Mouse (Mus musculus): ENCODE data around the gene D930020B18Rik. TPM values are rescaled to one million over a fixed set of nuclear protein-coding genes. Genes with fewer than 3 reads are reported as not detected.

The D930020B18Rik gene
- polyA plus RNA-seq, 1 experiment from 2014 or later: 1.8 TPM

DNA sequence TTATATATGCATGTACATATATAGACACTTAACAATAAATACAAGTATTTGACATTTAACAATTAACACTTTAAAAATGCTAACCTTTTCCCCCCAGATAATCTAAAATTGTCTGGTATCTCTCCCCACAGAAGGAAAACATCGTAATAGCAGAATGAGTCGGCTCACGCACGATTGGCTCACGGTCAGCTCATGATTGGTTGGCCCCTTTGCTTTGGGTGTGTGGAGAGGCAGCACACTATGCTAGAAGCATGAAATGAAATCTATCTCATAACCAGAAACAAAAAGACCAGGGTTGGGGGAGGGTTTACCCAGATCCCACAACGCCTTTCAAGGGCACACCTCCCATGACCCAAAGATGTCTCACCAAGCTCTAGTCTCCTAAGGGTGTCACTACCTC is 63.5 kb downstream of the D930020B18Rik start:
- Histone ChIP-seq H3K4me1 (ENCODE audit: control insufficient read depth, insufficient read depth, low read length) (no peaks in the 10 kb centered on the region), H3K27me3 (ENCODE audit: control insufficient read depth, insufficient read depth, low read length) (no peaks in the 10 kb centered on the region), H3K4me2 (ENCODE audit: low read depth, severe bottlenecking) (no peak overlapping the region), H3K9me3 (ENCODE audit: control insufficient read depth, low read length) (no peaks in the 10 kb centered on the region), H3K27ac (replicated peaks; ENCODE audit: low read depth, low read length) (no peak overlapping the region), H3K9ac (ENCODE audit: low read length) (no peak overlapping the region), H3K36me3 (ENCODE audit: control insufficient read depth, insufficient read depth, low read length) (no peaks in the 10 kb centered on the region), H3K4me3 (ENCODE audit: low read depth, low read length) (no peak overlapping the region)
- ATAC-seq (ENCODE audit: insufficient number of reproducible peaks, low FRiP score, low TSS enrichment, low read depth) (no peak), DNase-seq (ENCODE audit: low spot score) (no peak)
- WGBS: 90% methylated on average over 6 of the region's 6 CpGs

DNA sequence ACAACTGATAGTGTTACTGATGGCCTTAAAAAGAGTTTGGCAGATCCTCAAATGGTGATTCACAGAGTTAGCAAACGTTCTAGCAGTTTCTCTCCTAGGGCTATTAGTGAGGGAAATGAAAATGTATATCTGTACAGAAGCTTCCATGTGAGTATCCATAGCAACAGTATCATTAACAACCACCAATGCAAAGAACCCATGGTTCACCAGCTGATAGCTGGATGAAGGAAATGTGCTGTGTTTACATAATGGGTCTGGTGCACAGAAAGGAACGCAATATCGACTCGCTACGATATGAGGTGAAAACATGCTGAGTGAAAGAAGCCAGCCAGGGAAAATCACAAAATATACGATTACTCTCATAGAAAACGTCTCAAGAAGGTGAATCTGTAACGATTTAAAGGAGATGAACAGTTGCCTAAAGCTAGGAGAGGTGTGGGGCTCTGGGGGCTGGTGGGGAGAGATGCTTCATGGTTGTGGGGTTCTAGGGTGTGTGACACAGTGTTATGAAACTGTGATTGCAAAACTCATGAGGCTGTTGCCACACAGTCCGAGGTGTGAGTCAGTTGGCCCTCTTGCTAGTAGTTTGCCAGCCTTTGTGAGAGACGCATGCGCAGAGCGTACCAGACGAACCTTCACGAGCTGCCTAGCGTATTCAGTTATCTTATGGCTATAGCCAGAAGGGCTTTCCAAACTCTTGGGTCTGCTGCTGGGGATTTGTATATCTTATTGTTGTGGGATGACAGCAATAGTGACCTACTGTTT is 64.2 kb downstream of the D930020B18Rik start:
- no peak overlapping the region for H3K4me2 ChIP-seq (ENCODE audit: low read depth, severe bottlenecking)
- no peak for ATAC-seq (ENCODE audit: insufficient number of reproducible peaks, low FRiP score, low TSS enrichment, low read depth)
- no peak overlapping the region for H3K9ac ChIP-seq (ENCODE audit: low read length)
- whole genome bisulfite sequencing: 90% methylated on average over 15 of the region's 15 CpGs
- no peaks in the 10 kb centered on the region for H3K36me3 ChIP-seq (ENCODE audit: control insufficient read depth, insufficient read depth, low read length)
- H3K4me3 ChIP-seq (ENCODE audit: low read depth, low read length): no peak overlapping the region
- no peak overlapping the region for H3K27ac ChIP-seq (replicated peaks; ENCODE audit: low read depth, low read length)
- no peaks in the 10 kb centered on the region for H3K9me3 ChIP-seq (ENCODE audit: control insufficient read depth, low read length)
- no peak for DNase-seq (ENCODE audit: low spot score)
- H3K27me3 ChIP-seq (ENCODE audit: control insufficient read depth, insufficient read depth, low read length): no peaks in the 10 kb centered on the region
- H3K4me1 ChIP-seq (ENCODE audit: control insufficient read depth, insufficient read depth, low read length): no peaks in the 10 kb centered on the region

DNA sequence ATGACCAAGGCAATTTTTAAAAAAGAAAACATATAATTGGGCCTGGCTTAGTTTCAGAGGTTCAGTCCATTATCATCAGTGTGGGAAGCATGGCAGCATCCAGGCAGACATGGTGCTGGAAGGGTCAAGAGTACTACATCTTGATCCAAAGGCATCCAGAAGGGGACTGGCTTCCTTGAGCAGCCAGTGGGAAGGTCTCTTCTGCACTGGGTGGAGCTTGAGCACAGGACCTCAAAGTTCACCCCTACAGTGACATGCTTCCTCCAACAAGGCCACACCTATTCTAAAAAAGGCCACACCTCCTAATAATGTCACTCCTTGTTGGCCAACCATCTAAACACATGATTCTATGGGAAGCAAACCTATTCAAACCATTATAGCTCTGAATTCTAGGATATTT is 75.5 kb downstream of the D930020B18Rik start:
- no peak overlapping the region for H3K4me3 ChIP-seq (ENCODE audit: low read depth, low read length)
- no peak overlapping the region for H3K27ac ChIP-seq (replicated peaks; ENCODE audit: low read depth, low read length)
- no peaks in the 10 kb centered on the region for H3K36me3 ChIP-seq (ENCODE audit: control insufficient read depth, insufficient read depth, low read length)
- no peak overlapping the region for H3K4me2 ChIP-seq (ENCODE audit: low read depth, severe bottlenecking)
- ATAC-seq (ENCODE audit: insufficient number of reproducible peaks, low FRiP score, low TSS enrichment, low read depth) (no peak), DNase-seq (ENCODE audit: low spot score) (no peak)
- H3K9ac ChIP-seq (ENCODE audit: low read length): no peak overlapping the region
- 0 out of 2 replicates have a peak, but pooled peaks cover 2% of the 10 kb centered on the region for H3K9me3 ChIP-seq (ENCODE audit: control insufficient read depth, low read length)
- H3K27me3 ChIP-seq (ENCODE audit: control insufficient read depth, insufficient read depth, low read length): no peaks in the 10 kb centered on the region
- no peaks in the 10 kb centered on the region for H3K4me1 ChIP-seq (ENCODE audit: control insufficient read depth, insufficient read depth, low read length)

DNA sequence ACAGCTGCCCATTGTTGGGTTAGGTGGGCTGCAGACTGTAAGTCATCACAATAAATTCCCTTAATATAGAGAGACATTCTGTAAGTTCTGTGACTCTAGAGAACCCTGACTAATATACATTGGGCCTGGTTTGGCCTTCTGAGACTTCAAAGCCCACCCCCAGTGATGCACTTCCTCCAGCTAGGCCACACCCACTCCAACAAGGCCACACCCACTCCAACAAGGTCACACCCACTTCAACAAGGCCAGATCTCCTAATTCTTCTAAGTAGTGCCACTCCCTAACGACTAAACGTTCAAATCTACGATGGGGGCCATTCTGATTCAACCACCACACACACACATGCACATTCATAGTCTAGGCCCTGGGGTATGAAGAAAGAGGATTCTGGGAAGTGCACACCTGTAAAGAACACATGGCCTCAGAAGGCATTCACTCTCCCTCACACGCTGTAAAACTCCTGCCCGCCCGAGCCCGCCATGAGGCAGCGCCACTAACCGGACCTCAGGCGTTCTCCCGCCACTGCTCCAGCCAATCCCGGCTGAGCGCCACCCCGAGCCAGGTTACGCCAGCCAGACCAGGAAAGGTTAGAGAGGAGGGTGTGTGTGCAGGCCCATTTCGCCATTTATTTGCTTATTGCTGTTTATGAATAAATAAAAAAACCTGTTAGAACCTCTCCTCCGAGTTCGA is 77.7 kb downstream of the D930020B18Rik start:
- DNase-seq (ENCODE audit: low spot score) (no peak), ATAC-seq (ENCODE audit: insufficient number of reproducible peaks, low FRiP score, low TSS enrichment, low read depth) (no peak)
- 91% methylated on average over 18 of the region's 18 CpGs for WGBS
- Histone ChIP-seq H3K4me2 (ENCODE audit: low read depth, severe bottlenecking) (no peak overlapping the region), H3K4me3 (ENCODE audit: low read depth, low read length) (no peak overlapping the region), H3K4me1 (ENCODE audit: control insufficient read depth, insufficient read depth, low read length) (no peaks in the 10 kb centered on the region), H3K27me3 (ENCODE audit: control insufficient read depth, insufficient read depth, low read length) (no peaks in the 10 kb centered on the region), H3K9ac (ENCODE audit: low read length) (no peak overlapping the region), H3K27ac (replicated peaks; ENCODE audit: low read depth, low read length) (no peak overlapping the region), H3K36me3 (ENCODE audit: control insufficient read depth, insufficient read depth, low read length) (no peaks in the 10 kb centered on the region), H3K9me3 (ENCODE audit: control insufficient read depth, low read length) (0 out of 2 replicates have a peak, but pooled peaks cover 2% of the 10 kb centered on the region)

DNA sequence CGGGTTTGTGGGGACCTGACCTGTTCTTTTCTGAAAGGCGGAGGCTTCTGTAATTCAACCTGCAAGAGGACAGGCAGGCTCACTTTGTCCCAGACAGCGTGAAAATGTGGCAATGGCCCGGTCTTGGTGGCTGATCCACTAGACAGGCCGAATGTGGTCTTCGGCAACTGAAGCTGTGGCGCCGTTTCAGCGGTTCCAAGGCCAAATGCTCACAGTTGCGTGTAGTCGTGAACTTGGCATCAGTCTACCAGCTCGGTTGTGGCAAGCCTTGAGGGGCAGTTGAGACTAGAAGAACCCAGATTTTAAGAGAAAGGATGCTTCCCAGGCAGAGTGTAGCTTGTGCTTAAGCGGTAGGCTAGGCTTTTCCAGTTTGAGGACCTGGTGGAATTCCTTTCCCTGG is 79.3 kb downstream of the D930020B18Rik start:
- Histone ChIP-seq H3K36me3 (ENCODE audit: control insufficient read depth, insufficient read depth, low read length) (no peaks in the 10 kb centered on the region), H3K27me3 (ENCODE audit: control insufficient read depth, insufficient read depth, low read length) (no peaks in the 10 kb centered on the region), H3K9ac (ENCODE audit: low read length) (no peak overlapping the region), H3K27ac (replicated peaks; ENCODE audit: low read depth, low read length) (no peak overlapping the region), H3K4me1 (ENCODE audit: control insufficient read depth, insufficient read depth, low read length) (no peaks in the 10 kb centered on the region), H3K4me3 (ENCODE audit: low read depth, low read length) (no peak overlapping the region), H3K9me3 (ENCODE audit: control insufficient read depth, low read length) (0 out of 2 replicates have a peak, but pooled peaks cover 2% of the 10 kb centered on the region), H3K4me2 (ENCODE audit: low read depth, severe bottlenecking) (no peak overlapping the region)
- DNase-seq (ENCODE audit: low spot score) (no peak), ATAC-seq (ENCODE audit: insufficient number of reproducible peaks, low FRiP score, low TSS enrichment, low read depth) (no peak)
- WGBS: 94% methylated on average over 13 of the region's 13 CpGs

DNA sequence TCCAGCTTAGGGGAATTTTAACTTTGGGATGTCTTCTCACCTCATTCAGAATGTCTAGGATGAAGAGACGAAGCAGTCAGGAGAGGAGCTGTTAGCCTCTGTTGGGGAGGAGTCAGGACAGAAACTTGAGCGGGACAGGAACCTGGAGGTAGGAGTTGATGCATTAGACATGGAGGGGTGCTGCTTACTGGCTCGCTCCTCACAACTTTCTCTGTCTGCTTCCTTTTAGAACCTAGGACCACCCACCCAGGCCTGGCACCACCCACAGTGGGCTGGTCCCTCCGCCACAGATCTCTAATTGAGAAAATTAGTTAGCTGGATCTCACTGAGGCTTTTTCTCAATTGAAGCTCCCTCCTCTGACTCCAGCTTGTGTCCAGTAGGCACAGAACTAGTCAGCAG is 85.1 kb downstream of the D930020B18Rik start:
- 65% methylated on average over 4 of the region's 4 CpGs for WGBS
- no peak overlapping the region for H3K4me2 ChIP-seq (ENCODE audit: low read depth, severe bottlenecking)
- H3K4me3 ChIP-seq (ENCODE audit: low read depth, low read length): no peak overlapping the region
- no peaks in the 10 kb centered on the region for H3K4me1 ChIP-seq (ENCODE audit: control insufficient read depth, insufficient read depth, low read length)
- no peak overlapping the region for H3K27ac ChIP-seq (replicated peaks; ENCODE audit: low read depth, low read length)
- H3K36me3 ChIP-seq (ENCODE audit: control insufficient read depth, insufficient read depth, low read length): no peaks in the 10 kb centered on the region
- no peak overlapping the region for H3K9ac ChIP-seq (ENCODE audit: low read length)
- no peak for DNase-seq (ENCODE audit: low spot score)
- no peaks in the 10 kb centered on the region for H3K27me3 ChIP-seq (ENCODE audit: control insufficient read depth, insufficient read depth, low read length)
- no peaks in the 10 kb centered on the region for H3K9me3 ChIP-seq (ENCODE audit: control insufficient read depth, low read length)
- no peak for ATAC-seq (ENCODE audit: insufficient number of reproducible peaks, low FRiP score, low TSS enrichment, low read depth)

DNA sequence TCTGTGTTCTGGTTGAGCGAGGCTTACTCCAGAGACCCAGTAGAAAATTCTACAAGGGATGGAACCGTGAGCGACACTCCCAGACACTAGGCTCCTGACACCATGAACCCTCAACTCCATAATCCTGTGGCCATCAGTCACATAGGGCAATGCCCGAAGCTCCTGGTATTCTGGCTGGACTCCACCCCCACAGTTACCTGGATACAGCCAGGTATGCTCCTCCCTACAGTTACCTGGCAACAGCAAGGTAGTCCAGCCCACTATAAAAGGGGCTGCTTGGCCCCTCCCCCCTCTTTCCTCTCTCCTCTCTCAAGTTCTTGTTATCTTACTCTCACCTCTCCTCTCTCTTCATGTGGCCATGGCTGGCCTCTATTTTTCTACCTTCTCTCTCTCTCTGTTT is 85.8 kb downstream of the D930020B18Rik start:
- DNase-seq (ENCODE audit: low spot score): no peak
- no peaks in the 10 kb centered on the region for H3K4me1 ChIP-seq (ENCODE audit: control insufficient read depth, insufficient read depth, low read length)

DNA sequence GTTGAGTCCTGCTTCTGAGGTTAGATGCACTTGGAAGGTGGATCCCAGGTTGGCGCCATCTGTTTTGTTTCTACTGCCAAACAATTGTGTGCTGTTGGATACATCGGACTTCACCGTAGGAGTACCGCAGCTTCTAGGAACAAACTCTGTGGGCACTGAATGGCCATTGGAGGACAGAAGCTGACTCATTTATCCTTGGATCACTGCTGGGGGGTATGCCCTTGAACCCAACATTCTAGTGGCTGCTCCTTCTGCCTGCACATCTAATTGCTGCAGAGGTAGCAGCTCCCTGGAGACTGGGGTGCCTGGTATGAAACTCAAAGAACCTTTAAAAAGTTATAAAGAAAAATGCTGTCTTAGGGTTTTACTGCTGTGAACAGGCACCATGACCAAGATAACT is 86.8 kb downstream of the D930020B18Rik start:
- 96% methylated on average over 4 of the region's 4 CpGs for WGBS
- no peaks in the 10 kb centered on the region for H3K36me3 ChIP-seq (ENCODE audit: control insufficient read depth, insufficient read depth, low read length)

More for the DNA sequence above, 85.8 kb downstream of the D930020B18Rik start:
- WGBS: 67% methylated on average over 4 of the region's 4 CpGs
- Histone ChIP-seq H3K9ac (ENCODE audit: low read length) (no peak overlapping the region), H3K36me3 (ENCODE audit: control insufficient read depth, insufficient read depth, low read length) (no peaks in the 10 kb centered on the region), H3K9me3 (ENCODE audit: control insufficient read depth, low read length) (no peaks in the 10 kb centered on the region), H3K4me3 (ENCODE audit: low read depth, low read length) (no peak overlapping the region), H3K4me2 (ENCODE audit: low read depth, severe bottlenecking) (no peak overlapping the region), H3K27ac (replicated peaks; ENCODE audit: low read depth, low read length) (no peak overlapping the region), H3K27me3 (ENCODE audit: control insufficient read depth, insufficient read depth, low read length) (no peaks in the 10 kb centered on the region)
- ATAC-seq (ENCODE audit: insufficient number of reproducible peaks, low FRiP score, low TSS enrichment, low read depth): no peak

More for the DNA sequence above, 86.8 kb downstream of the D930020B18Rik start:
- no peak overlapping the region for H3K4me2 ChIP-seq (ENCODE audit: low read depth, severe bottlenecking)
- H3K4me1 ChIP-seq (ENCODE audit: control insufficient read depth, insufficient read depth, low read length): no peaks in the 10 kb centered on the region
- H3K9ac ChIP-seq (ENCODE audit: low read length): no peak overlapping the region
- H3K27me3 ChIP-seq (ENCODE audit: control insufficient read depth, insufficient read depth, low read length): no peaks in the 10 kb centered on the region
- H3K9me3 ChIP-seq (ENCODE audit: control insufficient read depth, low read length): no peaks in the 10 kb centered on the region
- H3K4me3 ChIP-seq (ENCODE audit: low read depth, low read length): no peak overlapping the region
- no peak overlapping the region for H3K27ac ChIP-seq (replicated peaks; ENCODE audit: low read depth, low read length)
- ATAC-seq (ENCODE audit: insufficient number of reproducible peaks, low FRiP score, low TSS enrichment, low read depth): no peak
- DNase-seq (ENCODE audit: low spot score): no peak
